Mouse (Mus musculus) monocyte, adult 5-6 weeks (primary cell): ENCODE measurements around the gene Sod1. TPM values are rescaled to one million over a fixed set of nuclear protein-coding genes. Genes with fewer than 3 reads are reported as not detected.
"Not testable (repeated sequence)": the region's sequence is repeated elsewhere in the genome, so short reads cannot be mapped to it uniquely, and the experiment has no call there.

Experiments
- ATAC-seq: fragments of 153-309, 156-312 bp; replicated peaks from 2 replicates; pipeline ENCODE4 v1.8.0; 2017; ENCODE audit warnings: mild to moderate bottlenecking; ENCODE audit not compliant: low TSS enrichment, insufficient number of reproducible peaks, severe bottlenecking, poor library complexity, low FRiP score
- total RNA-seq: library from RNA; stranded (forward); fragments of 200-1000, 200-491, 200-594 nt; gene quantifications from 3 replicates; pipeline ENCODE4 v1.2.3, GENCODE M21; 2017

Sod1 gene
- total RNA-seq, 1 experiment from 2014 or later = 604 TPM

DNA sequence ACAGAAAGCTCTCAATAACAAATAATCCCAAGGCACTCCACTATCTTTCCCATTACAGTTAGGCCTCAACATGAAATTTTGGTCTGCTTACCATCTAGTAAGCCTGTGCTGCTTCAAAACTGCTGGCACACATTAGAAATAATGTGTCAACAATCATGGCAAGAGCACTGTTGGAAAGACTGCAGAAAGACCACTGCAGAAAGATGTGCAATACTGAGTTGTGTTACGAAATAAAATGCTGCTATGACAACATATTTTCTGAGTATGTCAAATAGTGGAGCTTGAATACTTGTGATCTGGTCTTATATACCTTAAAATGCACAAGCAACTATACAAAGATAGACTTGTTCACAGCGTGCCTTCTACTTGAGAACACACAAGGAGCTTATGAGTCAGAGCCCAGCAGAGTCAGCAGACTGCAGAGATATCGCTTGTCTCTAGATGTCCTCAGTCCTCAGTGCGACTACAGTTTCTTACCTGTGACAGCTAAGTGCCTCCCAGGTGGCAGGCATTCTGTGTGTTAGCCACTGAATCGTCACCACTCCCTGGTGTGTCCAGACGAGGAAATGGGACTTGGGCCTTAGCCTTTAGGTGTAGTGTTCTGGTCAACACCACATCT lies 18.7 kb downstream of the Sod1 start:
- ATAC-seq = no peak; the same call in 1 of the 2 replicates

- no peak for ATAC-seq
Observed at GRCm38 (mm10) chr16:90241875-90242274, 21.3 kb downstream of the Sod1 start.

DNA sequence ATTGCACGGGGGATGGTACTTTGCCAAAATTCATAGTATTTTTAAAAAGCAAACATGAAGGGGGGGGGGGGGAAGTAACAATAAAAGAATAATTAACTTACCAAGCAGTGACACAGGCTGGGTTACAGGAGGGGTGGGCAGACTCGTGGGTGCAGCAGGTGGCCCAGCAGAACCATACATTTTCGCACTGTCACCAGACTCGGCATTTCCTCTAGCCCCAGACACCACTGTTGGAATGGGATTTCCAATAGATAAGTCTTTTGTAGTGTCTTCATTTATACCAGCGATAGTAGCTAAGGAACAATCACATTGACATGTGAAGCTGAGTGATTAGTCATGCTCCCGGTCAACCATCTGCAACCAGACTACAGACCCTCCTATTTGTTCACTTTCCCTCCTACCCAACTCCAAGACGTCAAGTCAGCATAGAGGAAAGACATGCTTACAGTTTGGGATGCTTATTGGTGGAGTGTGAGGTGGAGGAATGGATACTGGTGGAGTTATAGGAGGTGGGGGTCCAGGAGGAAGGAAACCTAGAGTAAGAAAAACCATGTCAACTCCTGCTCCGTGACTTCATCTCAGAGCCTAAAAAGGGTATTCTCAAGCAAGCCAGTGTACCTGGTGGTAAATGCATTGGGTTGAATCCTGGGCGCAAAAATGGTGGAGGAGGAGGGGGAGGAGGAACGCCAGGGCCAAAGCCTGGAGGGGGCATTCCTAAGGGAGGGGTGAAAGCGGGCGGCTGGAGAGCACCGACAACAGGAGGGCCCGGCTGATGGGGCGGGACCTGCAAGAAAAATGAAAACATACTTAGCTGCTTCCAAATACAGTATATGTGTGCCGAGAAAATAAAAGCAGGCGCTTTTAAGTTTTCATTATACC lies 22.1 kb downstream of the Sod1 start:
- no peak for ATAC-seq

GRCm38 (mm10) chr16:90250099-90250498 lies 29.5 kb downstream of the Sod1 start:
- ATAC-seq = no peak

DNA sequence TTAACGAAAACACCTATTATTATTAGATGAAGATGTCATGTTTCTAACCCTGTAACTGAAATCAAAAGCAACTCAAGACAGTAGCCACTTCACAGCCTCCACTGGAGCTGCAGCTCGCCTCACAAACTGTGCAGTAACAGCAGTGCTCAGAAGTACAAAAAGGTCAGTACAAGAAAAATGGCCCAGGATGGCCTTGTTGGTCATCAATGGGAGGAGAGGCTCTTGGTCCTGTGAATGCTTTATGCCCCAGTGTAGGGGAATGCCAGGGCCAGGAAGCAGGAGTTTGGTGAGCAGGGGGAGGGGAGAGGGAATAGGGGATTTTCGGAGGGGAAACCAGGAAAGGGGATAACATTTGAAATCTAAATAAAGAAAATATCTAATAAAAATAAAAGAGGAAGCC lies 30.7 kb downstream of the Sod1 start:
- not testable (repeated sequence) for ATAC-seq

DNA sequence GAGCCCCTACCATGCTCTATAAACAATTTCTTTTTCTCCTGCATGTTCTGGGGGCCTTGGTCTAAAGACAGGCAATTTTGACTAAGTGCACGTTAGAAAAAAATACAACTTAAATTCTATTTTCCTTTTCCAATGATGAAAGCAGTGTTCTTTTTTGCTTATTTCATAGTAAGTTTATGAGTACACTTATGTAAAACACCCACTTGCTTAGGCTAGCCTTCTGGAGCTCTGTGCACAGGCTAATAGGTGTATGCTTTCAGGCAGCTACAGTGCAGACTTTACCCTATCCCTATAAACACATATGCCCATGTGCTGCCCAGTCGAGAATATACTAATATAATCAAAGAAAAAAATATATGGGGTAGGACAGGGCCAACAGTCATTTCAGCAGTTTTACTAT lies 32.0 kb downstream of the Sod1 start:
- ATAC-seq = no peak

- no peak; the same call in 1 of the 2 replicates for ATAC-seq
Observed at GRCm38 (mm10) chr16:90258950-90259349, 38.4 kb downstream of the Sod1 start.

GRCm38 (mm10) chr16:90259623-90260022 lies 39.1 kb downstream of the Sod1 start:
- no peak for ATAC-seq

DNA sequence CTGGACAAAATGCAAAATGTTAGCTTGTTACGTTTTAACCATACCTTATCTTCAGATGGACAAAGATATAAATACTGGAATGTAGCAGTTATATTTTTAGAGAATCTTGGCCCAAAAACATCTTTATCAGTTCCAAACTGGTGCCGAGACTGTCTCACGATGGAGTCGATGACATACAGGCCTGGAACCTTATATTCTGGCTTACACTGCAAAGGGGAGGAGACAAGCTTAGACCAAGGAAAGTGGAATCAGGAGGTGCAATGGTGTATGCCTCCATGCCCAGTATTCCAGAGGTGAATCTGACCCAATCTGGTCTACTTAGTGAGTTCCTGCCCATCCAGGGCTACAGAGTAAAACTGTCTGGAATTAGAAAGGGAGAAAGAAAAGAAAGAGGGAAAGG lies 39.5 kb downstream of the Sod1 start:
- ATAC-seq = no peak

DNA sequence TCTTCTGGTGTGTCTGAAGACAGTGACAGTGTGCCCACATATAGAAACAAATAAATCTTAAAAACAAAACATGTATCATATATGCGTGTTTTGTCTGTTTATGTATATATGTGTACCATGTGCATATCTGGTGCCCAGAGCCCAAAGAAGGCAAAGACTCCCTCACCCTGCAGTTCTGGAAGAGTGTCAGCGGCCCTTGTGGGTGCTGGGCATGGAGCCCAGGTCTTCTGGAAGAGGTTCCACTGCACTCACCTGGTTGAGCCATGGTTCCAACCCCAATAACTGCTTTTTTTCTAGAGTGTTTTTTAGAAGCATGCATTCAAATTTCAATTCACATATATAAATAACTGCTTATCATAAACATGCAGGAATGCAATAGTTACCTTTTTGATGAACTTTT lies 41.2 kb downstream of the Sod1 start:
- ATAC-seq = no peak

- ATAC-seq = no peak
Observed at GRCm38 (mm10) chr16:90264021-90264420, 43.5 kb downstream of the Sod1 start.

GRCm38 (mm10) chr16:90265106-90265505 lies 44.6 kb downstream of the Sod1 start:
- ATAC-seq = no peak

DNA sequence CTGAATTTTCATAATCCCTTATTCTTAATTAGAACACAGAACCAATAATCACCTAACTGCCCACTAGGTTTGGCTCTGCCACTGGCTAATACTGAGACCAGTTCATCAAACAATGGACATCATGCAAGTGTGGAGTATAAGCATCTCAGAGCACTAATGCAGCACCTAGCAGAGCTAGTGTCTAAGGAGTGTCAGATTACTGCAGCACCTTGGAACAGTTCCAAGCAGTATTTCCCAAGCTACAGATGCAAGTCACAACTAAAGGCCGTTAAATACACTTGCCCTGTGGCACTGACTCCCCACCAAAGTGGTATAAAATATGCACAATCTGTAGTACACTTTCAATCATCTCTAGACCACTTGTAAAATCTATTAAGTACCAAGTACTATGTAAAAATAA lies 46.0 kb downstream of the Sod1 start:
- no peak for ATAC-seq

- no peak for ATAC-seq
Observed at GRCm38 (mm10) chr16:90275521-90275920, 55.0 kb downstream of the Sod1 start.

Other genes starting within 250 kb of the Sod1 start
- 24.6 to 28.6 TPM (median 27.7 TPM) in 3 replicates for gene Tiam1, start 77.0 kb upstream of the Sod1 start, total RNA-seq
- gene Scaf4, start 63.7 kb downstream of the Sod1 start, total RNA-seq = 18.7 to 69.1 TPM (median 39.3 TPM) in 3 replicates
- gene Hunk, start 165.3 kb downstream of the Sod1 start, total RNA-seq = not detected in 3 replicates